Mouse (Mus musculus) testis, adult 2 months (tissue): ENCODE measurements around the gene Amigo2. TPM values are rescaled to one million over a fixed set of nuclear protein-coding genes. Genes with fewer than 3 reads are reported as not detected.

ENCODE experiments used
- H3K27ac ChIP-seq: fragments of 200-500 bp; 2 replicates; pipeline ENCODE4 v1.5.1; 2012; ENCODE audit warnings: low read depth, low read length; ENCODE audit not compliant: control insufficient read depth, insufficient read depth
- H3K27me3 ChIP-seq: fragments of 200-500 bp; 2 replicates; pipeline ENCODE4 v1.6.1; 2012; ENCODE audit warnings: mild to moderate bottlenecking, low read length, moderate library complexity; ENCODE audit not compliant: control insufficient read depth, insufficient read depth
- H3K36me3 ChIP-seq: fragments of 200-500 bp; 2 replicates; pipeline ENCODE4 v1.6.1; 2012; ENCODE audit warnings: mild to moderate bottlenecking, low read length; ENCODE audit not compliant: control insufficient read depth, insufficient read depth
- H3K4me1 ChIP-seq: fragments of 200-500 bp; 2 replicates; pipeline ENCODE4 v1.6.1; 2012; ENCODE audit warnings: low read length; ENCODE audit not compliant: control insufficient read depth, insufficient read depth
- H3K4me3 ChIP-seq: fragments of 200-500 bp; 2 replicates; pipeline ENCODE4 v1.5.1; 2012; ENCODE audit warnings: low read depth, mild to moderate bottlenecking, low read length, moderate library complexity, mixed read lengths; ENCODE audit not compliant: control insufficient read depth
- CTCF ChIP-seq: fragments of 200-500 bp; IDR thresholded peaks from 2 replicates; pipeline ENCODE4 v1.5.1; 2012; ENCODE audit warnings: low read depth, mild to moderate bottlenecking, inconsistent platforms, low read length, moderate library complexity; ENCODE audit not compliant: control insufficient read depth, insufficient read depth, insufficient replicate concordance
- POLR2A ChIP-seq: fragments of 200-500 bp; IDR thresholded peaks from 2 replicates; pipeline ENCODE4 v1.6.1; 2012; ENCODE audit warnings: low read depth, mild to moderate bottlenecking, inconsistent platforms, low read length, moderate library complexity; ENCODE audit not compliant: control insufficient read depth
- polyA plus RNA-seq: library from polyadenylated mRNA; depleted of rRNA; stranded (reverse); fragments of >200 nt; gene quantifications from 2 replicates; pipeline ENCODE4 v1.2.3, GENCODE M21; 2012

The Amigo2 gene
- polyA plus RNA-seq, 1 experiment = 1.3 TPM

DNA sequence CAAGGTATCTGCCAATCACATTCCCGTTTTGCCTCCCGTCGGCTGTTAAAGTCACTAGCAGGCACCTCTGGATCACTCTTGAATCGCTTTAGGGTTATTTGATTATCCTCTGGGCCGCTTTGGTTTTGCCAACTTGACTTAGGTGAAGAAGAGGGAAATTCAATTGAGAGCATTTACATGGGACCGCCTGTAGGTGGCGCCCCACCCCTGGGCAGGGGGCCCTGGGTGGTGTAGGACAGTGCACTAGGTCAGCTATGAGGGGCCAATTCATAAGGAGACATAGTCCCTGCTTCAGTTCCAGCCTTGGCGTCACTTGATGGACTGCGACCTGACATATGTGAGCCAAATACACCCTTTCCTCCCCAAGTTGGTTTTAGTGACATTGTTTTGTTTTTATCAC, 10.1 kb downstream of the Amigo2 start:
- TF ChIP-seq CTCF (peak; percentile 94), POLR2A (no peak)
- H3K36me3 ChIP-seq = no peaks in the 10 kb centered on the region
- H3K27ac ChIP-seq = no peak overlapping the region
- H3K4me3 ChIP-seq = no peak overlapping the region
- H3K4me1 ChIP-seq = peaks cover 4% of the 10 kb centered on the region
- no peaks in the 10 kb centered on the region for H3K27me3 ChIP-seq

DNA sequence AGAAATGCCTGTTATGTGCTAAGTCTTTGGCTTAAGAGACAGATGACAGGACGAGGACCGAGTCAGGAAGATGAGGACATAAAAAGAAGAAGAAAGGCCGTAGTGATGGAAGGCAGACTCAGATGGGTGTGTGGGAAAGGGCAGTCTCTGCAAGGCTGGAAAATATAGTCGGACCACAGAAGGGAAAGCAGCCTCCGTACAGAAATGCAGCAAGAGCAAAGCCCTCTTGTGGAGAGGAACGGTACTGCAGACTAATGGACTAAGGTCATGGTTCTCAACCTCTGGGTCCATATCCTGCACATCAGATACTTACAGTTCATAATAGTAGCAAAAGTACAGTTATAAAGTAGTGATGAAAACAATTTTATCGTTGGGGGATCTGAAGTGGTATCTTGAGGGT, 11.9 kb downstream of the Amigo2 start:
- Histone ChIP-seq H3K4me3 (no peak overlapping the region), H3K27me3 (no peaks in the 10 kb centered on the region), H3K27ac (no peak overlapping the region), H3K4me1 (peaks cover 4% of the 10 kb centered on the region), H3K36me3 (no peaks in the 10 kb centered on the region)
- TF ChIP-seq CTCF = peak; percentile 70; the same call in 1 of the 2 replicates
- no peak for TF ChIP-seq POLR2A

DNA sequence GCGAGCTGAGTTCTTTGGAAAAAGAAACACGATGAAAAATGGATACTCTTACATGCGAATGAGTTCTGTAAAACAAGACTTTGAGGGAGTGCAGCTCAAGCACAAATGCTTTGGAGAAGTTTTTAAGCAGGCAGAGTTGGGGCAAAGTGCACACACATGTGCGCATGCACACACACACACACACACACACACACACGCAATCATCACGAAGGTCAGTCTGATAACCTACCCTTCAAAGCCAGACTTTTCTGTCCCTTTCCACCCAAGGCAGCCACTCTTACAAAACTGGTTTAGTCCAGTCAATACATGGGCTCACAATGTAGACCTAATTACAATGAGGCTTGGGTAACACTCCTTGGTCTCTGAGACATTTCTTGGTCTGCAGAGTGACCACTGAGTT, 13.0 kb downstream of the Amigo2 start:
- no peaks in the 10 kb centered on the region for H3K36me3 ChIP-seq
- H3K27ac ChIP-seq = no peak overlapping the region
- no peaks in the 10 kb centered on the region for H3K27me3 ChIP-seq
- TF ChIP-seq POLR2A (no peak), CTCF (no peak)
- H3K4me3 ChIP-seq = no peak overlapping the region
- peaks cover 4% of the 10 kb centered on the region for H3K4me1 ChIP-seq

DNA sequence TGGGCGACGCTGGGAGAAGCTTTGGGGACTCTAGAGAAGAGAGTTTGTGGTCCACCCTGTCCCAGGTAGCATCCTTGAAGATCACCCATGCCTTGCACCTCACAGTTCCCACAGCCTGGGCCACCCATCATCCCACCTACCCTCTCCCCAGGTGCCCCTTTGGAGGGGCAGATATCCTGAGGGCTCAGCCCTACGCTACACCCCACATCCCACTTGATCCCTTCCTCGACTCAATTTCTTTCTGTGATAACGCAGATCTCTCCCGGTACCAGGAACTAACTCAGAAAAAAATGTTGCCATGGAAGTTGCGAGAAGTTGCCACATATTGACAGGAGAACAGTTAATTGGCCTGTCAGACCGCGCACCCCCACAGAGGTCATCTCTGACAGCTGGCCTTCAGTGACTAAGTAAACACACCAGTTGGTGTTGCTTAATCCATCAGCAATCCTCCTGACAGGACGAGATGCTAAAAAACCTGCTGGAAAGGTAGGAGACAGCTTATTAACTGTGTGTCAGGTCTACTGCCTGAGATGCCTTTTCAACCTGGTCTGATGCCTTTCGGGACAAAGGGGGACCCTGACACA, 17.5 kb downstream of the Amigo2 start:
- Histone ChIP-seq H3K27ac (no peak overlapping the region), H3K36me3 (no peaks in the 10 kb centered on the region), H3K4me1 (no peaks in the 10 kb centered on the region; the same call in 1 of the 2 replicates), H3K27me3 (no peaks in the 10 kb centered on the region), H3K4me3 (no peak overlapping the region)
- no peak for TF ChIP-seq POLR2A
- no peak for TF ChIP-seq CTCF

DNA sequence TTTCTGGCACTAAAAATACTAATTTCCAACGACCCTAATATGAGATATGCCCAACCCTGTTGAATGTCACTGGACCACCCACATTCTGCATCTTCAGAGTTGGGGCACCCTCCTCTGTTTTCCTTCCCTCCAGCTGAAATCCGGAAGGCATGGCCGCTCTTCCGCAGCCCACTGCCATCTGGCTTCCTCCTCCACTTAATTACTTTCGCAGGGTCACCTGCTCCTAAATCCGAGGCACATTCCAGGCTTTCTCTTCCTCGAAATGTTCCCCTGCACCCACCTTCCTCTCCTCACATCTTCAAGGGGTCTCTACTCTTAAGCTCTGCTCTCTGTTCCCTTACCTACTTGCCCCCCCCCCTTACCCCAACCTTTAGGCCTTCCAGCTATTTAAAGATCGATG, 23.1 kb downstream of the Amigo2 start:
- Histone ChIP-seq H3K4me3 (no peak overlapping the region), H3K36me3 (no peaks in the 10 kb centered on the region), H3K27ac (no peak overlapping the region), H3K27me3 (no peaks in the 10 kb centered on the region), H3K4me1 (peaks cover 5% of the 10 kb centered on the region)
- TF ChIP-seq POLR2A (no peak), CTCF (no peak)

DNA sequence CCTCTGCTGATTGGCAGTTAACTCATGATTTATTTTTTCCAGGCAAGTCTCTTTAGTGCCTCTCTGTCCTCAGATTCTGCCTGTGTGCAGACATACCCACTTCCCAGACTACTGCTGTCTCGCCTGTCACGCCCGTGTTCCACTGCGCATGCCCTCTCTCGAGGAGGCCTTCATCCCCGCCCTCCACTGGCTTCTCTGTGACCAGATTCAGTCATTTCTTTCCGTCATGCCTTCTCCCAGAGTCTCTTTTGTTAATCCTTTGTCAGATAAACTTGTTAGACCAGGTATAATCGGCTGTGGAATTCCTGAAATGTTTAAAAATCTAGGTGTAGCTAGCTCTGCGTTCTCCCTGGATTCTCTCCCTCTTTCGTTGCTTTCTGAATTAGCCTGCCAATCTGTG, 23.7 kb downstream of the Amigo2 start:
- Histone ChIP-seq H3K27ac (no peak overlapping the region), H3K27me3 (no peaks in the 10 kb centered on the region), H3K36me3 (no peaks in the 10 kb centered on the region), H3K4me1 (peaks cover 5% of the 10 kb centered on the region), H3K4me3 (no peak overlapping the region)
- TF ChIP-seq POLR2A = no peak
- TF ChIP-seq CTCF = no peak

DNA sequence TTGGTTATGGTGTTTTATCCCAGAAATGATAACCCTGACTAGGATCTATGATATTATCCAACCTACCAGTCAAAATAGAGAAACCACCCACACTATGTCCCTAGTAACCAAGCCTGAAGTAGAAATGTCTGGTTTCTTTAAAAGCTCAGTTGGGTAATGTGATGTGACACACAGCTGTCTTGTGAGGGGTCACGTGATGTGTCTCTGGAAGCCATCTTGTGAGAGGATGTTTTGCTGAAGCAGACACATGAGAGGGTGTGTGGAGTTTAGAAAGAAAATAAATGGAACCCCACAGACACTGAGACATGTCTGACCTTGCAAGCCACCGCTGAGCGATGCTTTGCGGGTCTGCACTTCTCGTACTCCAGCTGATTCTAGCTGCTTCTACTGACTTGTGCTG, 30.2 kb downstream of the Amigo2 start:
- Histone ChIP-seq H3K27me3 (no peaks in the 10 kb centered on the region), H3K36me3 (no peaks in the 10 kb centered on the region), H3K27ac (no peak overlapping the region), H3K4me3 (no peak overlapping the region), H3K4me1 (peaks cover 4% of the 10 kb centered on the region)
- no peak for TF ChIP-seq POLR2A
- no peak for TF ChIP-seq CTCF
